Mouse (Mus musculus) kidney, embryonic 15.5 days (tissue): ENCODE data around the gene Slc39a1. TPM values are rescaled to one million over a fixed set of nuclear protein-coding genes. Genes with fewer than 3 reads are reported as not detected.
"Not testable (repeated sequence)": the region's sequence is repeated elsewhere in the genome, so short reads cannot be mapped to it uniquely, and the experiment has no call there.

ENCODE experiments used
- ATAC-seq: fragments of 200-750 bp; cut with Nextera tagmentation; replicated peaks from 2 replicates; pipeline ENCODE4 v1.8.0; 2017; ENCODE audit warnings: moderate TSS enrichment; ENCODE audit not compliant: low FRiP score
- H3K27ac ChIP-seq: fragments of 300-500 bp; sonication (generic); 2 replicates; pipeline ENCODE4 v1.5.1; 2015; ENCODE audit warnings: mild to moderate bottlenecking, inconsistent platforms
- H3K27me3 ChIP-seq: fragments of 300-500 bp; sonication (generic); 2 replicates; pipeline ENCODE4 v1.6.1; 2015; ENCODE audit warnings: inconsistent platforms
- H3K36me3 ChIP-seq: fragments of 300-500 bp; sonication (generic); 2 replicates; pipeline ENCODE4 v1.6.1; 2015; ENCODE audit warnings: inconsistent platforms
- H3K4me1 ChIP-seq: fragments of 300-500 bp; sonication (generic); 2 replicates; pipeline ENCODE4 v1.6.1; 2015; ENCODE audit warnings: inconsistent platforms
- H3K4me2 ChIP-seq: fragments of 300-500 bp; sonication (generic); 2 replicates; pipeline ENCODE4 v1.6.1; 2015; ENCODE audit warnings: moderate library complexity, mild to moderate bottlenecking, inconsistent platforms
- H3K4me3 ChIP-seq: fragments of 300-500 bp; sonication (generic); replicated peaks from 2 replicates; pipeline ENCODE4 v1.5.1; 2015; ENCODE audit warnings: mild to moderate bottlenecking, inconsistent platforms
- H3K9ac ChIP-seq: fragments of 300-500 bp; sonication (generic); 2 replicates; pipeline ENCODE4 v1.6.1; 2015; ENCODE audit warnings: mild to moderate bottlenecking, inconsistent platforms
- H3K9me3 ChIP-seq: fragments of 300-500 bp; sonication (generic); replicated peaks from 2 replicates; pipeline ENCODE4 v1.6.1; 2016; ENCODE audit warnings: inconsistent platforms
- WGBS: fragments of 180-500 bp; shearing (Covaris S2); methylation state at CpG from one replicate; pipeline ENCODE4 v1.1.7; 2015; ENCODE audit warnings: mixed read lengths; 5-methylcytosine and 5-hydroxymethylcytosine counted together
- polyA plus RNA-seq: library from polyadenylated mRNA; unstranded; fragments of >200 nt; fragmentation: Nextera tagmentation; extraction: Ambion mirVana; gene quantifications from 2 replicates; pipeline ENCODE4 v1.2.1, GENCODE M21; 2015

Gene Slc39a1
- polyA plus RNA-seq, 1 experiment from 2014 or later, result 104 TPM

DNA sequence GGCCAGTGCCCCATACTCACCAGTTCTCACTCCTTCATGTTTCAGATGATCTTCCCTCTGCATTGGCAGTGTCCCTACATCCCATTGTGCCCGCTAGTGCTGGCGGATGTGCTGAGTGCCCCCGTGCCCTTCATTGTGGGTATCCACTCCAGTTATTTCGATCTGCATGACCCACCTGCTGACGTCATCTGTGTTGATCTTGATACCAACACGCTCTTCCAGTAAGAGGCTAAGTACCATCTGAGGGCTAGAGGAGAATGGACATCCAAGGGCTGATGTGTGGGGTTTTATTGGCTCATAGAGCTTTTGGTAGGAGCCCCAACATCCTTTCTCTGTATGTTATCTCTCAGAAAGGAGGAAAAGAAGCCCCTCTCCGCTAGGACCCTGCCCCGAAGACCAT lies 22.8 kb downstream of the Slc39a1 start:
- WGBS, result 94% methylated on average over 8 of the region's 8 CpGs
- ATAC-seq, result no peak
- H3K9ac ChIP-seq, result no peak overlapping the region

DNA sequence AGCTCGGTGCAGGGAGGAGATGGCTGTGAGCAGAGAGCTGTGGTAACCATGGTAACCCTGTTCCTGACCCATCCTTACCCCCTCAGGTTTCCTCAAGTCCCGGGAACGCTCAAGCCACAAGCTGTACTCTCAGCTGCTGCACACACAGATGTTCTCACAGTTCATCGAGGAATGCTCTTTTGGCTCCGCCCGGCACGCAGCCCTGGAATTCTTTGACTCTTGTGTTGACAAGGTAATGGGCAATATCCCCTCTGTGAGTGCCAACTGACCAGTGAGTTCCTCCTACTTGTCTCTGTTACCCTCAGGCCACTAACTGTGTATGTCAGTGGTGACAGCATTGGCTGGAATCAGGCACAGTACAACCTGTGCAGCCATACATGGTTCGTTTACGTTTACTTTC lies 24.2 kb downstream of the Slc39a1 start:
- Histone ChIP-seq H3K36me3 (peaks cover 76% of the 10 kb centered on the region), H3K9ac (no peak overlapping the region), H3K4me2 (no peak overlapping the region), H3K4me1 (no peaks in the 10 kb centered on the region), H3K9me3 (no peaks in the 10 kb centered on the region), H3K27ac (no peak overlapping the region), H3K27me3 (no peaks in the 10 kb centered on the region), H3K4me3 (no peak overlapping the region)
- 76% methylated on average over 9 of the region's 9 CpGs for WGBS
- no peak for ATAC-seq

More for the DNA sequence above, 22.8 kb downstream of the Slc39a1 start:
- H3K4me2 ChIP-seq, result no peak overlapping the region
- no peak overlapping the region for H3K4me3 ChIP-seq
- peaks cover 9% of the 10 kb centered on the region for H3K4me1 ChIP-seq
- H3K9me3 ChIP-seq, result no peaks in the 10 kb centered on the region
- no peak overlapping the region for H3K27ac ChIP-seq
- no peaks in the 10 kb centered on the region for H3K27me3 ChIP-seq
- peaks cover 65% of the 10 kb centered on the region for H3K36me3 ChIP-seq

DNA sequence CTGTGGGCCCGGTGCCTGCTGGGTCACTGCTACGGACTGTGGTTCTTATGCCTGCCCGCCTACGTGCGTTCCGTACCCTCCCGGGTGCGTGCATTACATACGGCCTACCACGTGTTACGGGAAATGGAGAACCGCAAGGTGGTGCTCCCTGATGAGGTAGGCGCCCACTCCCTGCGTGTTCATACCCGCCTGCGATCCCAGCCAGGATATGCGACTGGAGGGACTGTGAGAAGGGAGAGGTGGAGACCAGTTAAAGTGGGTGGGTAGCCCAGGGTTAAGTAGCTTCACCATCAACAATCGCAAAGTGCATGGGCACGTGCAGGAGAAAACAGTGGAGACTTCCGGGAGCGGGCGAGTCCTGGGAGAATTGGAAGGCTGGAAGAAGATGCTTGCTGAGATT lies 25.9 kb downstream of the Slc39a1 start:
- H3K4me3 ChIP-seq, result no peak overlapping the region
- no peak overlapping the region for H3K4me2 ChIP-seq
- H3K9ac ChIP-seq, result no peak overlapping the region
- ATAC-seq, result no peak
- H3K27ac ChIP-seq, result no peak overlapping the region
- no peaks in the 10 kb centered on the region for H3K4me1 ChIP-seq
- no peaks in the 10 kb centered on the region for H3K27me3 ChIP-seq
- no peaks in the 10 kb centered on the region for H3K9me3 ChIP-seq
- peaks cover 88% of the 10 kb centered on the region for H3K36me3 ChIP-seq
- 94% methylated on average over 22 of the region's 22 CpGs for WGBS

DNA sequence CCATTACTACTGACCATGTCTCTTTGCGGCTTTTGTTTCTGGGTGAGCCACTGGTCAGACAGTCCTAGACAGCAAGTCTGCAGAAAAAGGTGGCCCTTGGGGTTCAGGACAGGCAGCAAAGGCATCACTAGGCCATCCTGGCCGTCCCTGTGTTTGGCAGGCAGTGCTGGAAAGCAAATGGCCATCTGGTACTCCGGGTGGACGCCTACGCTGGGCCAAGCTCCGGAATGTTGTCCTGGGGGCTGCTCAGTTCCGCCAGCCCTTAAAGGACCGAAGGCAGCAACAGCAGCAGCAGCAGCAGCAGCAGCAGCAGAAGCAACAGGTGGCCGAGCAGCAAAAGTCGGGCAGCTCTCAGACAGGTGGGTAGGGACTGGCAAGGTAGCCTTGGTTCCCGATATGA lies 27.3 kb downstream of the Slc39a1 start:
- Histone ChIP-seq H3K4me2 (no peak overlapping the region), H3K27ac (no peak overlapping the region), H3K36me3 (peaks cover 93% of the 10 kb centered on the region), H3K9me3 (no peaks in the 10 kb centered on the region), H3K4me3 (no peak overlapping the region), H3K4me1 (no peaks in the 10 kb centered on the region), H3K9ac (no peak overlapping the region), H3K27me3 (no peaks in the 10 kb centered on the region)
- ATAC-seq, result no peak
- WGBS, result 90% methylated on average over 11 of the region's 11 CpGs

DNA sequence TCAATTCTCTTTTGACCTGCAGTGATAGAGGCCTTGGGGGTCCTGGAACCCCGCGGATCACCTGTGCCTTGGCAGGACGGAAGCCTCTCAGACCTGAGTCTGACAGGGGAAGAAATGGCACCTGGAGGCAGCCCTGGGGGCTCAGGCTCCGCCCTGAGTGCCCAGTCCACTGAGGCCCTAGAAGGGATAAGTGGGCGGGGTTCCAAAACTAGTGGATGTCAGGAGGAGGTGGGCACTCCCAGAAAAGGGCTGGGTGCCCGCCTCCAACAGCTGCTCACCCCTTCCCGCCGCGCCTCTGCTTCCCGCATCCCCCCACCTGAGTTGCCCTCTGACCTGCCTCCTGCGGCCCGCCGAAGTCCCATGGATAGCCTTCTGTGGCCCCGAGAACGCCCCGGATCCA lies 28.9 kb downstream of the Slc39a1 start:
- H3K9ac ChIP-seq, result no peak overlapping the region
- H3K27ac ChIP-seq, result no peak overlapping the region
- ATAC-seq, result no peak
- no peak overlapping the region for H3K4me3 ChIP-seq
- no peaks in the 10 kb centered on the region for H3K27me3 ChIP-seq
- no peaks in the 10 kb centered on the region for H3K4me1 ChIP-seq
- peaks cover 89% of the 10 kb centered on the region for H3K36me3 ChIP-seq
- no peaks in the 10 kb centered on the region for H3K9me3 ChIP-seq
- no peak overlapping the region for H3K4me2 ChIP-seq
- 54% methylated on average over 16 of the region's 16 CpGs for WGBS

DNA sequence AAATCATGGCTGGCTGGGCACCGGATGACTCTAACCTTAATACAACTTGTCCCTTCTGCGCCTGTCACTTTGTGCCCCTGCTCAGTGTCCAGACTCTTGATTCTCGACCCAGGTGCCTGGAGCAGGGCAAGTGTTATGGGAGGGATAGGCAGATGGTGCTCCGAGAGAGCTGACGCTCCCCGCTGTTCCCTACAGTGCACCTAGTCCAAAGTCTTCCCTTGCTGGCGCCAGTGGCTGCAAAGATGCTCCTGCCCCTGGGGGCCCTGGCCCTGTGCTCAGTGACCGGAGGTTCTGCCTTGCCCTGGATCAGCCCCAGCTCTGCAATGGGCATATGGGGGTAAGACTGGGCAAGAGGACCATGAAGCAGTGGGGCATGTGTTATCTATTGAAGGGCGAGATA lies 29.8 kb downstream of the Slc39a1 start:
- Histone ChIP-seq H3K4me3 (no peak overlapping the region), H3K4me2 (no peak overlapping the region), H3K9ac (no peak overlapping the region), H3K27ac (no peak overlapping the region), H3K27me3 (no peaks in the 10 kb centered on the region), H3K9me3 (no peaks in the 10 kb centered on the region), H3K4me1 (no peaks in the 10 kb centered on the region), H3K36me3 (peaks cover 79% of the 10 kb centered on the region)
- 88% methylated on average over 9 of the region's 9 CpGs for WGBS
- no peak for ATAC-seq

DNA sequence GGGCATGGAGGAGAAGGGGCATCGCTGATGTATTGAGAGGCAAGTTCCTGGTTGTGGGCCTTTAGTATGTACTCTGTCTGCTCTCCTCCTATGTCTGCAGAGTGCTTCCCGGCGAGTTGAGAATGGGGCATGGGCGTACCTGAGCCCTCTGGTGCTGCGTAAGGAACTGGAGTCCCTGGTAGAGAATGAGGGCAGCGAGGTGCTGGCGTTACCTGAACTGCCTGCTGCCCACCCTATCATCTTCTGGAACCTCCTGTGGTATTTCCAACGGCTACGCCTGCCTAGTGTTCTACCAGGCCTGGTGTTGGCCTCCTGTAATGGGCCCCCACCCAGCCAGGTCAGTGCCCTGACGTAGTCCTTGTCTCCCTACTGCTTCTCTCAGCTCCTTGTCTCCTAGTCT lies 30.2 kb downstream of the Slc39a1 start:
- H3K4me3 ChIP-seq, result no peak overlapping the region
- H3K9me3 ChIP-seq, result no peaks in the 10 kb centered on the region
- WGBS, result 90% methylated on average over 10 of the region's 10 CpGs
- H3K36me3 ChIP-seq, result peaks cover 75% of the 10 kb centered on the region
- ATAC-seq, result no peak
- no peaks in the 10 kb centered on the region for H3K27me3 ChIP-seq
- H3K9ac ChIP-seq, result no peak overlapping the region
- no peak overlapping the region for H3K4me2 ChIP-seq
- H3K27ac ChIP-seq, result no peak overlapping the region
- no peaks in the 10 kb centered on the region for H3K4me1 ChIP-seq

DNA sequence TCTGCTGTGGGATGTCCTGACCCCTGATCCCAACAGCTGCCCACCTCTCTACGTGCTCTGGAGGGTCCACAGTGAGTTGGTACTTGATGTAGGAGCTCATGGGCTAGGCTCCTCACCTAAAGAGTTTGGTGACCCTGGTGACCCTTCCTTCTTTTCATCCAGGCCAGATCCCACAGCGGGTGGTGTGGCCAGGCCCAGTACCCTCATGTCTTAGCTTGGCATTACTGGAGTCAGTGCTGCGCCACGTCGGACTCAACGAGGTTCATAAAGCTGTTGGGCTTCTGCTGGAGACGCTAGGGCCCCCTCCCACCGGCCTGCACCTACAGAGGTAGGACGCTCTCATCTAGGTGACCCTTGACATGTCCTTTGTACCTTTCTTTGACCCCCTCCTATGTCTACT lies 31.2 kb downstream of the Slc39a1 start:
- H3K27me3 ChIP-seq, result no peaks in the 10 kb centered on the region
- WGBS, result 92% methylated on average over 9 of the region's 9 CpGs
- no peak overlapping the region for H3K4me3 ChIP-seq
- no peak overlapping the region for H3K4me2 ChIP-seq
- ATAC-seq, result no peak
- H3K4me1 ChIP-seq, result no peaks in the 10 kb centered on the region
- peaks cover 65% of the 10 kb centered on the region for H3K36me3 ChIP-seq
- no peak overlapping the region for H3K27ac ChIP-seq
- no peak overlapping the region for H3K9ac ChIP-seq
- H3K9me3 ChIP-seq, result no peaks in the 10 kb centered on the region

DNA sequence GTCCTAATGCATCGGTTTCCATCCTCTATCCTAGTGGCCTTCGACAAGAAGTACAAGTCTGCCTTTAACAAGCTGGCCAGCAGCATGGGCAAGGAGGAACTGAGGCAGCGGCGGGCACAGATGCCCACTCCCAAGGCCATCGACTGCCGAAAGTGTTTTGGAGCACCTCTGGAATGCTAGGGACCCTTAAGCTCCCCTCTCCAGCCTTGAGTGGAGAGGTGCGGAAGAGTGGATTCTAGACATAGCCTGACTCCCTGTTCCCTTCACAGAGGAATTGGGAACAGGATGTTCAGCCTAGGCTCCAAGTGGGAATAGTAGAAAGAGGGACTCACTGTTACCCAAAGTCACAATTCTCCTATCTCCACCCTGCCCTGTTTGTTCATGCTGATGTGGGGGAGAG lies 31.8 kb downstream of the Slc39a1 start:
- Histone ChIP-seq H3K36me3 (peaks cover 61% of the 10 kb centered on the region), H3K27ac (no peak overlapping the region), H3K4me1 (no peaks in the 10 kb centered on the region), H3K4me3 (no peak overlapping the region), H3K4me2 (no peak overlapping the region), H3K9ac (no peak overlapping the region), H3K27me3 (no peaks in the 10 kb centered on the region), H3K9me3 (no peaks in the 10 kb centered on the region)
- WGBS, result 97% methylated on average over 7 of the region's 7 CpGs
- no peak for ATAC-seq

DNA sequence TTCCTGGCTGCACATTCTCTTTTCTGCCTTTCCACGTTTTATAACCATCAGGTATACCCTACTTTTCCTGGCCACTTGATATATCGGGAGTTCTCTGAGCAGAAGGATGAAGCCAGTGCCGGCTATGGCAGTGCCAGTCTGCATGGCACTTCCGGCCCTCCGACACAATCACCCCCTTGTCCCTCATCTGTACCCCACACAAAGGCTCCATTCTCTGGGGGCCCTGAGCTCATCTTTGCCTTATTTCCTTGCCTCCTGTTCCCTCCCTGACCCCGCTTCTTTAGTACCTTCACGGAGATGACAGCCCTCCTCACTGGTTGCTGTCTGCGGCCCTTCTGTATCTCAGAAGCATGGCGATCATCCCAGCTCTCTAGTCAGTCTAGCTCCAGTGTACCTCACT lies 32.7 kb downstream of the Slc39a1 start:
- Histone ChIP-seq H3K27ac (no peak overlapping the region), H3K9me3 (no peaks in the 10 kb centered on the region), H3K4me2 (no peak overlapping the region), H3K27me3 (no peaks in the 10 kb centered on the region), H3K9ac (no peak overlapping the region), H3K36me3 (peaks cover 53% of the 10 kb centered on the region), H3K4me3 (no peak overlapping the region), H3K4me1 (no peaks in the 10 kb centered on the region)
- WGBS, result 85% methylated on average over 9 of the region's 9 CpGs
- no peak for ATAC-seq

DNA sequence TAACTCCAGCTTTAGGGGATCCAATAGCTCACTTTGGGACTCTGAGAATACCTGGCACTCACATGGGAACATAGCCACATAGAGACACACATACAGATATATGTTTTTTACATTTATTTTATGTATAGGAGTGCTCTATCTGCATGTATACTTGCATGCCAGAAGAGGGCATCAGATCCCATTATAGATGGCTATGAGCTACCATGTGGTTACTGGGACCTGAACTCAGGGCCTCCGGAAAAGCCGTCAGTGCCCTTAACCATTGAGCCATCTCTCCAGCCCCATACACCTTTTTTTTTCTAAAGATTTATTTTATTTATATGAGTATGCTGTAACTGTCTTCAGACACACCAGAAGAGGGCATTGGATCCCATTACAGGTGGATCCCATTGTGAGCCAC lies 36.2 kb downstream of the Slc39a1 start:
- Histone ChIP-seq H3K9ac (no peak overlapping the region), H3K27ac (no peak overlapping the region), H3K4me1 (no peaks in the 10 kb centered on the region), H3K27me3 (no peaks in the 10 kb centered on the region), H3K4me2 (no peak overlapping the region), H3K4me3 (no peak overlapping the region), H3K9me3 (no peaks in the 10 kb centered on the region), H3K36me3 (peaks cover 22% of the 10 kb centered on the region)
- WGBS, result 90% methylated on average over 2 of the region's 2 CpGs
- ATAC-seq, result no peak

DNA sequence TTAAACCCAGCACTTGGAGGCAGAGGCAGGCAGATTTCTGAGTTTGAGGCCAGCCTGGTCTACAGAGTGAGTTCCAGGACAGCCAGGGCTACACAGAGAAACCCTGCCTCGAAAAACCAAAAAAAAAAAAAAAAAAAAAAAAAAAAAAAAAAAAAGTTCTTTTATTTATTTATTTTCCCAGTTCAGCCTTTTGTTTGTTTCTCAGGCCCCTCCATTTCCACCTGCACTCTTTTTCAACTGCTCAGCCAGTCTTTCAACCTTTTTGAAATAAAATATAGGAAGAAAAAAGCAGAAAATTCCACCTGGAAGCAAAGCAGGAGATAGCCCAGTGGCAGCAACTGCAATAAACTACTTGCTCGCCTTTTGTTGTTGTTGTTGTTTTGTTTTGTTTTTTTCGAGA lies 41.4 kb downstream of the Slc39a1 start:
- H3K4me2 ChIP-seq, H3K27me3 ChIP-seq, H3K9me3 ChIP-seq, H3K27ac ChIP-seq, H3K4me3 ChIP-seq, ATAC-seq, H3K4me1 ChIP-seq, H3K9ac ChIP-seq, H3K36me3 ChIP-seq: not testable (repeated sequence)
- WGBS, result 52% methylated on average over 3 of the region's 3 CpGs

DNA sequence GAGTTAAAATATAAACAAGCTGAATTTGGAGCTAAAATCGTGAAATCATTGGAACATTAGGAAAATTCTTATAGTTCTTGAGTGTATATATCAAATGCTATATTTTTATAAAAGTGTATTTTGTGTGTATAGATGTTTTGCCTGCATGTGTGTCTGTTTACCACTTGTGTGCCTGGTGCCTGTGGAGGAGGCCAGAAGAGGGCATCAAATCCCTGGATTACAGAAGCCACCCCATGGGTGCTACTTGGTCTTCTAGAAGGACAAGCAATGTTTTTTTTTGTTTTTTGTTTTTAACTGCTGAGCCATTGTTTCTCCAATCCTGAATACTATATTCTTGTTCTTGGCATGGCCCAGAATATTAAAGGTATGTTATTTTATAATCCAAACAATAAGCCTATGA lies 42.6 kb downstream of the Slc39a1 start:
- no peak overlapping the region for H3K27ac ChIP-seq
- no peak for ATAC-seq
- H3K9ac ChIP-seq, result no peak overlapping the region
- no peaks in the 10 kb centered on the region for H3K9me3 ChIP-seq
- no peaks in the 10 kb centered on the region for H3K36me3 ChIP-seq
- WGBS, result 80% methylated on average over 1 of the region's 1 CpGs
- no peak overlapping the region for H3K4me2 ChIP-seq
- no peak overlapping the region for H3K4me3 ChIP-seq
- peaks cover 19% of the 10 kb centered on the region for H3K4me1 ChIP-seq
- no peaks in the 10 kb centered on the region for H3K27me3 ChIP-seq
